ENCODE assay signal across 15 mouse cellular contexts in the genomic region with DNA sequence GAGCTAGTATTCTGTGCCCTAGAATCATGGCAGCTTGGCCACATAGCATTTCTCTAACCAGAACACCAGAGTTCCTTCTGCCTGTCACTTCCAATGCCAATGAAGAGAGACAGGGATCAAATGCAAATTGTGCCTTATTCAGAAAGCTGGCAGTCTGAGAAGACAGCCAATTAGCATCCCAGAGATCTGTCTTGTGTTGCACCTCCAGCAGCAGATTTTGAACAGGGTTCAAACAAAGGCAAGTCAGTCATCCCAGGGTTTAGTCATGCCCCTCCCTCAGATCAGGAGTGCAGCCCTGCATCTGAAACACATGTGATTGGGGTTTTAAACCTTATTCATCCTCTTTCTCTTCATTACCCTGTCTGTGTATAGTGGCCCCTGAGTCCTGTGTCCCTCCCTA.
"Had no signal": no experiment of that assay in that cellular context is flagged by ENCODE, and none has a peak within 500 bp of the region (broad histone marks: within the 10 kb centered on the region; RNA-seq: fewer than 3 reads in every experiment).

No protein-coding gene starts in this region.

- H3K36me3 ChIP-seq: liver, embryonic 13.5 days; midbrain, embryonic 12.5 days; neural tube, embryonic 13.5 days; stomach, embryonic 15.5 days had no signal

- H3K27ac ChIP-seq: liver, embryonic 13.5 days; midbrain, embryonic 12.5 days; neural tube, embryonic 13.5 days; stomach, embryonic 15.5 days had no signal

- DNase-seq: kidney, postnatal 14 days; kidney, postnatal 4 days; liver, embryonic 13.5 days; lung, adult 2 months; lung, postnatal 14 days; lung, postnatal 4 days; retina, postnatal 1 day; right cerebral cortex, postnatal 25 days; spleen, adult 18-20 months; thymus, postnatal 36 days had no signal

- H3K27me3 ChIP-seq: liver, embryonic 13.5 days; midbrain, embryonic 12.5 days; neural tube, embryonic 13.5 days; stomach, embryonic 15.5 days had no signal

- H3K9ac ChIP-seq: liver, embryonic 13.5 days; midbrain, embryonic 12.5 days; neural tube, embryonic 13.5 days; stomach, embryonic 15.5 days had no signal

- H3K4me1 ChIP-seq: liver, embryonic 13.5 days; neural tube, embryonic 13.5 days; stomach, embryonic 15.5 days had no signal

- ATAC-seq: midbrain, embryonic 16.5 days had no signal

- H3K4me2 ChIP-seq: liver, embryonic 13.5 days; midbrain, embryonic 12.5 days; neural tube, embryonic 13.5 days; stomach, embryonic 15.5 days had no signal

- H3K4me3 ChIP-seq: liver, embryonic 13.5 days; midbrain, embryonic 12.5 days; myocyte; neural tube, embryonic 13.5 days; stomach, embryonic 15.5 days had no signal

- H3K9me3 ChIP-seq: liver, embryonic 13.5 days; midbrain, embryonic 12.5 days; neural tube, embryonic 13.5 days; stomach, embryonic 15.5 days had no signal
